Mouse (Mus musculus) CH12.LX (cell line): ENCODE measurements around the gene Pus1. TPM values are rescaled to one million over a fixed set of nuclear protein-coding genes. Genes with fewer than 3 reads are reported as not detected.

Source experiments
- DNase-seq: peaks from one replicate; pipeline ENCODE4 v3.0.0-alpha.2; 2013; ENCODE audit errors: extremely low read depth
- H3K27ac ChIP-seq: 2 replicates; pipeline ENCODE4 v1.5.1; 2012; ENCODE audit warnings: low read depth, mild to moderate bottlenecking, control low read depth, moderate library complexity; ENCODE audit not compliant: insufficient read depth
- H3K27me3 ChIP-seq: replicated peaks from 2 replicates; pipeline ENCODE3; 2012; ENCODE audit warnings: inconsistent platforms
- H3K36me3 ChIP-seq, 2 experiments: replicated peaks in 1 of 2; 2 replicates each; pipeline versions ENCODE3 to v1.6.1; 2012; ENCODE audit warnings: inconsistent platforms in 1 of 2, low read length in 1 of 2, mild to moderate bottlenecking in 1 of 2, mixed read lengths in 1 of 2, moderate library complexity in 1 of 2; ENCODE audit not compliant: control insufficient read depth in 1 of 2, insufficient read depth in 1 of 2
- H3K4me1 ChIP-seq, 2 experiments: 2 replicates each; pipeline ENCODE4 v1.6.1; 2012; ENCODE audit warnings: inconsistent platforms in 1 of 2, moderate library complexity in 1 of 2; ENCODE audit not compliant: insufficient read depth in 2 of 2, control insufficient read depth in 1 of 2
- H3K4me2 ChIP-seq: 2 replicates; pipeline ENCODE4 v1.6.1; 2012; ENCODE audit warnings: low read depth, mild to moderate bottlenecking, control low read depth; ENCODE audit not compliant: poor library complexity, insufficient read depth, severe bottlenecking
- H3K4me3 ChIP-seq, 3 experiments: fragments of 150-350 bp in 1 of 3; sonication (generic) in 1 of 3; replicated peaks in 1 of 3; 2 replicates each; pipeline versions ENCODE3 to v1.5.1; 2011 to 2012; ENCODE audit warnings: low read depth in 2 of 3, low read length in 2 of 3, mild to moderate bottlenecking in 2 of 3, moderate library complexity in 2 of 3, control low read depth in 1 of 3, improper control_type of control experiment in 1 of 3, inconsistent platforms in 1 of 3, mixed read lengths in 1 of 3; ENCODE audit not compliant: poor library complexity in 1 of 3
- H3K79me2 ChIP-seq: replicated peaks from 2 replicates; pipeline ENCODE4 v1.6.1; 2012; ENCODE audit warnings: mild to moderate bottlenecking, moderate library complexity; ENCODE audit not compliant: control insufficient read depth, poor library complexity, insufficient read depth, severe bottlenecking; ENCODE audit errors: extremely low read depth
- H3K9ac ChIP-seq: 2 replicates; pipeline ENCODE4 v1.6.1; 2012; ENCODE audit warnings: low read depth, mild to moderate bottlenecking, control low read depth, moderate library complexity; ENCODE audit not compliant: insufficient read depth
- H3K9me3 ChIP-seq: replicated peaks from 2 replicates; pipeline ENCODE3; 2012; ENCODE audit warnings: low read length, inconsistent platforms, mixed read lengths
- CHD1 ChIP-seq: IDR thresholded peaks from 2 replicates; pipeline ENCODE4 v1.6.1; 2012; ENCODE audit warnings: low read depth, low read length, improper control_type of control experiment, inconsistent platforms
- CHD2 ChIP-seq: IDR thresholded peaks from 2 replicates; pipeline ENCODE4 v1.6.1; 2011; ENCODE audit warnings: low read length, improper control_type of control experiment
- CTCF ChIP-seq, 2 experiments: IDR thresholded peaks in 1 of 2; conservative IDR thresholded peaks in 1 of 2; 2 replicates each; pipeline ENCODE4 v1.5.1; 2011 to 2012; ENCODE audit warnings: low read depth in 2 of 2, low read length in 2 of 2, improper control_type of control experiment in 1 of 2, inconsistent platforms in 1 of 2, mild to moderate bottlenecking in 1 of 2, moderate library complexity in 1 of 2
- E2F4 ChIP-seq: IDR thresholded peaks from 2 replicates; pipeline ENCODE4 v1.6.1; 2011; ENCODE audit warnings: low read depth, low read length, improper control_type of control experiment; ENCODE audit not compliant: insufficient replicate concordance
- EP300 ChIP-seq: IDR thresholded peaks from 2 replicates; pipeline ENCODE4 v1.6.1; 2011; ENCODE audit warnings: low read length, improper control_type of control experiment
- ETS1 ChIP-seq: conservative IDR thresholded peaks from 2 replicates; pipeline ENCODE4 v1.6.1; 2012; ENCODE audit warnings: low read depth, mild to moderate bottlenecking, inconsistent platforms, low read length, improper control_type of control experiment, moderate library complexity
- HCFC1 ChIP-seq: IDR thresholded peaks from 2 replicates; pipeline ENCODE4 v1.6.1; 2012; ENCODE audit warnings: low read depth, mild to moderate bottlenecking, inconsistent platforms, low read length, improper control_type of control experiment
- IRF4 ChIP-seq: IDR thresholded peaks from 2 replicates; pipeline ENCODE4 v1.6.1; 2014; ENCODE audit warnings: low read depth, mild to moderate bottlenecking, inconsistent platforms, low read length, improper control_type of control experiment
- JUND ChIP-seq: conservative IDR thresholded peaks from 2 replicates; pipeline ENCODE4 v1.6.1; 2011; ENCODE audit warnings: low read depth, low read length, improper control_type of control experiment
- MAFK ChIP-seq: IDR thresholded peaks from 2 replicates; pipeline ENCODE4 v1.6.1; 2011; ENCODE audit warnings: low read length, improper control_type of control experiment; ENCODE audit not compliant: insufficient replicate concordance
- MAX ChIP-seq: IDR thresholded peaks from 2 replicates; pipeline ENCODE4 v1.6.1; 2011; ENCODE audit warnings: low read length, improper control_type of control experiment
- MAZ ChIP-seq: IDR thresholded peaks from 2 replicates; pipeline ENCODE4 v1.6.1; 2012; ENCODE audit warnings: low read depth, mild to moderate bottlenecking, inconsistent platforms, low read length, improper control_type of control experiment, moderate library complexity
- MXI1 ChIP-seq: IDR thresholded peaks from 2 replicates; pipeline ENCODE4 v1.6.1; 2011; ENCODE audit warnings: mild to moderate bottlenecking, low read depth, low read length, improper control_type of control experiment
- NELFE ChIP-seq: IDR thresholded peaks from 2 replicates; pipeline ENCODE4 v1.6.1; 2011; ENCODE audit warnings: low read depth, low read length, improper control_type of control experiment
- RAD21 ChIP-seq: IDR thresholded peaks from 2 replicates; pipeline ENCODE4 v1.6.1; 2011; ENCODE audit warnings: low read depth, mild to moderate bottlenecking, low read length, improper control_type of control experiment, moderate library complexity
- SIN3A ChIP-seq: IDR thresholded peaks from 2 replicates; pipeline ENCODE4 v1.6.1; 2012; ENCODE audit warnings: low read length, improper control_type of control experiment, inconsistent platforms
- USF1 ChIP-seq: IDR thresholded peaks from 2 replicates; pipeline ENCODE4 v1.6.1; 2014; ENCODE audit warnings: low read depth, mild to moderate bottlenecking, inconsistent platforms, low read length, improper control_type of control experiment
- ZKSCAN1 ChIP-seq: IDR thresholded peaks from 2 replicates; pipeline ENCODE4 v1.6.1; 2012; ENCODE audit warnings: low read depth, inconsistent platforms, low read length, improper control_type of control experiment, borderline replicate concordance
- ZMIZ1 ChIP-seq: IDR thresholded peaks from 2 replicates; pipeline ENCODE4 v1.6.1; 2012; ENCODE audit warnings: low read depth, mild to moderate bottlenecking, inconsistent platforms, low read length, improper control_type of control experiment
- ZNF384 ChIP-seq: IDR thresholded peaks from 2 replicates; pipeline ENCODE4 v1.6.1; 2012; ENCODE audit warnings: low read depth, low read length, improper control_type of control experiment, inconsistent platforms
- dilution Hi-C: fragments of 300-500 bp; cut with MboI; formaldehyde crosslinking; loops from 2 replicates; pipeline ENCODE4 v1.14.3; 2020; ENCODE audit warnings: low sequenced_read_pairs; ENCODE audit not compliant: extremely low pct_unique_long_range_greater_than_20kb, extremely low pct_ligation_motif_present
- in situ Hi-C: fragments of 300-500 bp; cut with MboI; formaldehyde crosslinking; loops from 3 replicates; pipeline ENCODE4 v1.14.3; 2019; ENCODE audit warnings: low sequenced_read_pairs, low pct_ligation_motif_present, low pct_unique_long_range_greater_than_20kb, mixed read lengths
- polyA plus RNA-seq: library from polyadenylated mRNA; unstranded; fragments of >175 nt; gene quantifications from 2 replicates; pipeline ENCODE4 v1.2.1, GENCODE M21; 2012; ENCODE audit warnings: low read depth; ENCODE audit not compliant: insufficient read length
- total RNA-seq, 2 experiments: library from RNA; depleted of rRNA; stranded (reverse); fragments of 300-350 nt in 1 of 2; fragments of >200 nt in 1 of 2; gene quantifications; 2 replicates each; pipeline ENCODE4 v1.2.3; 2012 to 2014

The Pus1 gene
- total and polyA plus RNA-seq, 3 experiments = 59.1 to 84.6 (median 72.4) TPM

GRCm38 (mm10) chr5:110806154-110806553 is 25.7 kb upstream of the Pus1 start:
- dilution Hi-C loops = no loop called here
- Histone ChIP-seq H3K79me2 (0 out of 2 replicates have a peak, but pooled peaks cover 4% of the 10 kb centered on the region), H3K36me3 (peaks cover 5 to 39% of the 10 kb centered on the region in 2 experiments), H3K4me1 (peaks cover 12 to 41% of the 10 kb centered on the region in 2 experiments), H3K9ac (no peak overlapping the region), H3K27ac (no peak overlapping the region), H3K27me3 (no peaks in the 10 kb centered on the region), H3K9me3 (no peaks in the 10 kb centered on the region), H3K4me3 (no peak overlapping the region), H3K4me2 (no peak overlapping the region)
- TF ChIP-seq SIN3A (no peak), ZNF384 (no peak), CHD1 (no peak), HCFC1 (no peak), IRF4 (no peak), EP300 (no peak), MAX (no peak), ZMIZ1 (no peak), NELFE (no peak), USF1 (no peak), MAZ (no peak), MAFK (no peak), JUND (no peak), RAD21 (no peak), MXI1 (no peak), E2F4 (no peak), ZKSCAN1 (no peak), CTCF (conservative IDR thresholded peaks at IDR 0.05 in 1 of 2, IDR thresholded peaks at IDR 0.05 in 1 of 2; ENCODE audit: low read depth in 2 of 2, low read length in 2 of 2) (no peak)
- DNase-seq = no peak
- in situ Hi-C loops = no loop called here

DNA sequence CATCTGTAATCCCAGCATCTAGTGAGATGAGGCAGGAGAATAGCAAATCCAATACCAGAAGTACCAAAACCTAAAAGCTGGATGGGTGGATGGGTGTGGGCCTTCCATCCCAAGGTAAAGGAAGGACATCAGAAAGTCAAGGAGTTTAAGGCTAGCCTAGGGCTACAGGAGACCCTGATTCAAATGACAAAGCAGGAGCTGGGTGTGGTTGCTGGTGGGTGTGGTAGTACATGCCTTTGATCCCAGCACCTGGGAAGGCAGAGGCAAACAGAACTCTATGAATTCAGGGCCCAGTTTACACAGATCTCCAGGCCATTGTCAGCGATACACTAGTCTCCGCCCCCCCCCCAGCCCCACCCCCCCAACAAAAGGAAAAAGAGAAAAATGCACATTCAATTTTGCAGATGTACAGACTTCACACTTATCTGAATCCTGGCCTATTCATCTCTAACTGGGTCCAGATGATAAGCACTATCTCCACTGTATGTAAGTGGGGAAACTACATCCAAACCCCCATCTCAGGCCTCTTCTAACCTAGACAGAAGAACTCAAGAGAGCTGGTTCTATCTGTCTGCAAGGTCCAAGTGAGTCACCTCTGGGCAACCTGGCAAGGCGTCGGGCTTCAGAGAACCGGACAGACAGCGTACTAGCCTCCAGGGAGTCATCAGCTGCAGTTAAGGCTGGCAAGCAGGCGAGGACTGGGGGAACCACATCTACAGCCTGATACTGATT is 23.7 kb upstream of the Pus1 start:
- TF ChIP-seq ZNF384 (no peak), ETS1 (no peak), CHD2 (no peak)
- DNase-seq = no peak
- peaks cover 12 to 47% of the 10 kb centered on the region in 2 experiments for H3K4me1 ChIP-seq
- dilution Hi-C loops (no loop called here), in situ Hi-C loops (no loop called here)
- H3K36me3 ChIP-seq = peaks cover 19 to 58% of the 10 kb centered on the region in 2 experiments
- H3K4me2 ChIP-seq = no peak overlapping the region
- H3K79me2 ChIP-seq = 0 out of 2 replicates have a peak, but pooled peaks cover 2% of the 10 kb centered on the region
- no peak overlapping the region for H3K4me3 ChIP-seq
- H3K27me3 ChIP-seq = no peaks in the 10 kb centered on the region
- no peak overlapping the region for H3K9ac ChIP-seq
- no peaks in the 10 kb centered on the region for H3K9me3 ChIP-seq
- H3K27ac ChIP-seq = no peak overlapping the region
